Mouse (Mus musculus): ENCODE data around the gene Exoc4. TPM values are rescaled to one million over a fixed set of nuclear protein-coding genes. Genes with fewer than 3 reads are reported as not detected.

The Exoc4 gene
- total RNA-seq, 2 experiments from 2014 or later, result 37.7 to 38.8 TPM

DNA sequence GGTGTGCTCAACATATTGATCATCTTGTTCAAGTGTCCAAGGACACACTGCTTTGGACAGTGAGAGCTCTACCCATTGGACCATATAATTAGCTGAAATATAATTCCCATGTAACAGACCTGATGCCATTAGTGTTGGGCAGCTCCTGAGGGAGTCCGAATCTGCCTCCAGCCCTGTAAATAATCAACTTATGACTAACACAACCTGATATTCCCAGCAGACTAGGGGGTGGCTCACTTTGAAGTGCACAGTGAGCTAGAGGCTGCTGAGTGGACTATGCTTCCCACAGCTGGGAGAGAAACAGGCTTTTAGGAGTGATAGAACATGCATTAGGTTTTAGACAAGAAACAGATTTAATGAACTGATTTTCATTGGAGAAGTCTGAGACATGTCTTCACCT, 478.4 kb downstream of the Exoc4 start:
- DNase-seq (ENCODE audit: low spot score), result no peak
- intact Hi-C loops (cut with DNase I), result no loop called here

DNA sequence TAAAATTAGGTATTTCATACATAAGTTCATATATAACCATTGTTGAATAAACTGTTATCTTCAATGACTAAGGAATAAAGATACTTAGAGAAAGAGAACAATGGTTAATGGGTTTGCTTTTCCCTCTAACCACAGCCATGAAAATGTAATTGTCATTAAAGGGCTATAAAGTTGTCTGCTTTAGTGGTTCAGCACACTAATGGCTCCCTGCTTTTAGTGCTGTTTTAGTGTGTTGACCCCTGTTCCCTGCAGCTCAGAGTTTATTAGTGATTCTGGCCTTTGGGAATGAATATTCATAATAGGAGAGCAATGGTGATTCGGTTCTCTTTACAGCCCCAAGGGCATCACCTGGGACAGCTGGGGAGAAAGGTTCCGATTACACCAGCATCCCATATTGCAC, 483.3 kb downstream of the Exoc4 start:
- intact Hi-C loops (cut with DNase I), result no loop called here
- no peak for DNase-seq (ENCODE audit: low spot score)

DNA sequence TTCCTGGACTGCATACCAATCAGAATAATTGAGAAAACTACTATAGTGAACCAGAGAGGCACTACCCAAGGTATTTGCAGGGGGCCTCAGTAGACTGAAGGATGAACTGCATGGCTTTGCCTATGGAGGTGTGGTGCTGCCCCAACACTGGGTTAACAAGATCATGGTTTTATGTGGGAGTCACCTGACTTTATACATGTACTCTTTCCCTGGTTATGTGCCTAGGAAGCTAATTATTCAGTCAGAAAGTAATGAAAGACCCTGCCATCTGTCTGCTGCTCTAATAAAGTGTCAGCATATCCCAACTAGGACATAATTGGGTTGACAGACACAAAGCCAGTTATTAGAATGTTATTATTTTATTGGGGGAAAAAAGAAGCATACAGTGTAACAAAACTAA, 484.7 kb downstream of the Exoc4 start:
- intact Hi-C loops (cut with DNase I), result no loop called here
- DNase-seq (ENCODE audit: low spot score), result no peak

DNA sequence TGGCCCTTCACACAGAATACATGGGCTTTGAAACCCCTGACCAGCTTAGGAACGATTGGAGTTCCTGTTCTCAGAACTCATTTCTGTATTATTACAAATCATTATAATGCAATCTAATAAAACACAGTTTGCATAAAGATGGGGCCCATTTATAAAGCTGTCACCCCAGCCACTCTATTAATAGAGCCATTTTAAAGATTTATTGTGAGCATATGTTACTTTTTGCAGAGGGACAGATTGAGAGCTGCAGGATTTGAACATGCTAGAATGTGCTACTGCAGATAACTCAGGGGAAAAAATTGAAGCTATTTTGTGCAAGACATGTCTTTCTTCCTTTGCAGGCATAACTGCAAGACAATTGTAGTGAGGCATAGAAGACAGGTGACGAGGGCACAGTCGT, 485.1 kb downstream of the Exoc4 start:
- no peak for DNase-seq (ENCODE audit: low spot score)
- intact Hi-C loops (cut with DNase I), result no loop called here

DNA sequence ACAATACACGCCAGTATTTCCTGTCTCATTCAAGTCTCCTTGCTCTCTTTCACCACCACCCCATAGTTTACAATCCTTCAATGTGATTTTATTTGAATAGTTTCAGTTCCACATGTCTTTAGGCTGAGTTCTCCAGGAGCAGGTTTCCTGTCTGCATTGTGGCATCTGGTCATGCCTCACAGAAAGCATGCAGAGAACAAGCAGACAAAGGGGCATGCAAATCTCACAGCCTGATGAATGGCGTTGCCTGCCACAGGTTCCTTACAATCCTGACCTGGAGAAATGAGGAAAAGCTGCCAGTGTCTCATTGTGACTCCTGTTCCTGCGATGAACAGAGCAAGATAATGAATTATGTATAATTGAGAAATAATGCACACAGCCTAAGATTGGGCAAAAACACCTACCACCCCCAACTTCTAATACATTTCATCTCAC, 490.0 kb downstream of the Exoc4 start:
- DNase-seq (ENCODE audit: low spot score), result no peak
- intact Hi-C loops (cut with DNase I), result no loop called here

DNA sequence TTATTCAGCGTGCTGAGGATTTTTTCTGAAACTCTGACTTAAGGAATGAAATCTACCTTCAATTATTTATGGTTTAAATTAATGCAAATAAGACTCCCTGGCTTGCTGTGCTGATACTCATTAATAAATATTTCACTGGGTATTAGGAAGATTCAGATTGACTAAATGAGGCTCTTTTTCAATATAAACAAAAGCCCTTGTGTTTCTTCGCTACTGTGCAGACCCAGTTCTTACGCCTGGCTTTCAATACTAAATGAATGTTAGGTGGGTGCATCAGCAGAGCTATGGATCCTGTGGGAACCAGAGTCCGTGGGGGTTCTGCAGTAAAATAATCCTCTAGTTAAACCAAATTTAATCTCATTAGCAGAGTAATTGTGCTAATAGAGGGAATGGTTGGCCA, 490.4 kb downstream of the Exoc4 start:
- no peak for DNase-seq (ENCODE audit: low spot score)
- intact Hi-C loops (cut with DNase I), result no loop called here

DNA sequence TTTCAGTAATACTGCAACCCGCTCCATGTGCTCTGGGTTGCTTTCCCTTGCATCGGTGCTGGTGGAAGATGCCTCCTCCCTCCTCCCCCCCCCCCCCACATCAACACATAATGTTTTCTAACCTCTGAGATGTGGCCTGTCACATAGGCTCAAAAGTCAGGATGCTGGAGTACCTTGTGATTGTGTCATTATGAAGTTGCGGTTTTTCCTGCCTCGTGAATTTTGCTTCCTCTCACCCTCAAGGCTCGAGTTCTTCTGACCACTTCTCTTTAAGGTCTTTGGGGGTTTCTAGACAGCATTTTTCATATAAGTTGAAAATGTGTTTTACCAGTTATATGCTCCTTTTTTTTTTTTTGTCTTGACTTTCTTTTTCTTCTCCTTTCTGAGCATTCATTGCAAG, 507.1 kb downstream of the Exoc4 start:
- no peak for DNase-seq (ENCODE audit: low spot score)
- intact Hi-C loops (cut with DNase I), result no loop called here

DNA sequence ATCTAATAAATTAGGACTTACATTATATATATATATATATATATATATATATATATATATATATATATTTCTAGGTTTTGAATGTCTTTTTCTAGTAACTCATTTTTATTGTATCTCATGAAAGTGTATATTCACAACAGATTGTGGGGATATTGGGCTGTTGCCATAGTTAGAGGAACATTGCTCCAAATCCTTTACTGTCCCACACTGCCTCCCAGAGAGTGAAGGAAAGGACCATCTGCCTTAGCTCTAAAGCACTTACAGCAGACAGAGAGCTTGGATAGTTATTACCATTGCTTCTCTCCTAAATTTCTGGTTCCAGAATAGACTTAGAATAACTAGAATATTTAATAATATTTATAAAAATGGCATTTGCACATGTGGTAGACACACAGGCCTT, 512.7 kb downstream of the Exoc4 start:
- DNase-seq (ENCODE audit: low spot score), result no peak
- intact Hi-C loops (cut with DNase I), result no loop called here

DNA sequence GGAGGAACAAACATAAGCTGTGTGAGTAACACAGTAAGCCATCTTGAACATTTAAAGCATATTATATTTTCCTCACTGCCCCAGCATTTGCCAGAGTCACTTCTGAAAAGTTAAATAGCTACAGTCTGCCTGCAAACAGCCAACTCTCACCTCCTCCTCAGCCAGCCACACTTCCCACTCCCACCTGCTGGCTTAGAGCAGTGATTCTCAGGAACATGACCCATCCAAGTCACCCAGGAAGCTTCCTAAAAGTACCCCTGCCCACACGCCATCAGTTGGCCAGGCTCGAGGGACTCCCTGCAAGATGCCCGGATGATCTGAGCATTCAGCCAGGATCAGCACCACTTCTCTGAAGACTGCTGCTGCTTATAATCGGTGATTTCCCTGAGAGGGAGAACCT, 514.4 kb downstream of the Exoc4 start:
- intact Hi-C loops (cut with DNase I), result no loop called here
- DNase-seq (ENCODE audit: low spot score), result no peak

DNA sequence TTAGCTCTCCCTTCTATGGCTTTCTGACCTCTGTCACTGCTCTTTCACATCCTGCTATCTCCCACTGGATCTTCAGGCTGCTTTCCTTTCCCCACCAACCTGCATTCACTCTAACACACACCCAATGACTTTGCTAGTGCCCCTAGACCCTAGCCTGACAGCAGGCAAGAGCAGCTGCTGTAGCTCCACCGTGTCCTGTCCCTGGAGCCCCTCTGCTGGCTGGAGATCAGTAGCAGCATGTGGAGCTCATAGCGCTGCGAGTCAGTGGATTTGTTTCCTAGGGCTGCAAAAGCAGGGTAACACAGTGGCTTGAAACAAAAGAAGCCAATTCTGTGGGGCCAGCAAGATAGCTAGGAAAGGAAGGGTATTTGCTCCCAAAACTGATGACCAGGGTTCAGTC, 515.1 kb downstream of the Exoc4 start:
- intact Hi-C loops (cut with DNase I), result no loop called here
- no peak for DNase-seq (ENCODE audit: low spot score)

DNA sequence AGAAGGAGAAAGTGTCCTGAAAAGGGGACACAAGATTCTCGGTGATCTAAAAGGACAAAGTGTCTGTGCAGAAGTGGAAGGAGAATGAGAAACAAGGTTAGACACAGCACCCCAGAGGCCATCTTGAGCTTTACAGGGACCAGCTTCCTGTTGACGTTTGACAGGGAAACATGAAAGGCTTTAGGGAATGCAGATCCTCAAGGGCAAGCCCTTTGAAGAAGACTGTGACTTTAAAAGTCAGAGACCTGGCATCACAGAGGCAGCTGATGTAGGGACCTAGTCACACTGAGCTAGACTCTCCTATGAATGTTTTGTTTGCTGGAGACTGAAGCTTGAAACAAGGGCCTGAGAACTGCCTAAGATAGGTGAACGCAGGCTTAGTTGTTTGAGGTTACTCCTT, 520.4 kb downstream of the Exoc4 start:
- DNase-seq (ENCODE audit: low spot score), result no peak
- intact Hi-C loops (cut with DNase I), result no loop called here

DNA sequence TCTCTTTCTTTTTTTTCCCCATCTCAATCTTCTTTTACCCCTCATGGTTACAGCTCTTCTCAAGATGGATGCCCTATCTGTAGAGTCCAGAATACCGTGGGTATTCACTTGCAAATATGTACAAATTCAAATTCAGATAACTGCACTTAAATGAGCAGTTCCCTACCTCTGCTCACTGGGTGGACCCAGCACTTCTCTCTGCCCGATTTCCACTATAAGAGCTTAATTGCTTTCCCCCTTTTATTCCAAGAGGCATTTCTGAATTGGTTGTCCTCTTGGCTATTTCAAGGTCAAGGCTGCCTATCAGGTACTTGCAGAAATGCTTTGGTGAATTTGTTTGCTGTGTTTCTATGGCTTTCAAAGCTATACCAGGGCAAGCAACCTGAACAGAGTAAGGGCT, 521.1 kb downstream of the Exoc4 start:
- no peak for DNase-seq (ENCODE audit: low spot score)
- intact Hi-C loops (cut with DNase I), result no loop called here

DNA sequence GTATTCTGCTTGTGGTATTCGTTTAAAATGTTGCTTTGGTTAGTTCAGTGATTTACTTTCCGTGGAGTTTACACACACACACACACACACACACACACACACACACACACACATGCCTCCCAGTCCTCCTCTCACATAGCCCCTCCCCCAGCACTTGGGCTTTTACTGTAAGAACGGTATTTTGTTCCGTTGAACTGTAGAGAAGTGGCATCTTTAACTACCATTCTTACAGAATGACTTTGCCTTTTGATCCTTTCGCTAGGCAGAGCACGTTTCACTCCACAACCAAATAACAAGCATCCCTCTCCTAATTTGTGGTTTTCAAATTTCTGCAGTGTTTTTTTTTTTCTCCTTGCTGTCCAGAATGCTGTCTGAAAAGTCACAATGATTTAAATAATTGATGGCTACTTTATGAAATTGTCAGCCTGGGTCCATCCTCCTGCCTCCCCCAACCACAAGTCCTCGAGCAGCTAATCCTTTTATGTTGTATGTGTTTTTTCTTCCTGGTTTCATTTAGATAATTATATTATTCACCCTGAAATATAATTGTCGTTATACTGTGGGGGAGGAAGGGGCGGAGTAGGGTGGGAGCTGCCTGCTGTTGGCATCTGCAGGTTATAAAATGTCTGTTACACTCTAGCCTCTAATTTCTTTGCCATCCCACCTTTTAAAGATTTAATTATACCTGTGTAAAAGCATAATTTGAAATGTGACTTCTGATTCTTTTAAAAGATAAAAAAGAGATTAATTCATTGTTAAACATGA, 523.8 kb downstream of the Exoc4 start:
- intact Hi-C loops (cut with DNase I), result no loop called here
- DNase-seq (ENCODE audit: low spot score), result no peak

DNA sequence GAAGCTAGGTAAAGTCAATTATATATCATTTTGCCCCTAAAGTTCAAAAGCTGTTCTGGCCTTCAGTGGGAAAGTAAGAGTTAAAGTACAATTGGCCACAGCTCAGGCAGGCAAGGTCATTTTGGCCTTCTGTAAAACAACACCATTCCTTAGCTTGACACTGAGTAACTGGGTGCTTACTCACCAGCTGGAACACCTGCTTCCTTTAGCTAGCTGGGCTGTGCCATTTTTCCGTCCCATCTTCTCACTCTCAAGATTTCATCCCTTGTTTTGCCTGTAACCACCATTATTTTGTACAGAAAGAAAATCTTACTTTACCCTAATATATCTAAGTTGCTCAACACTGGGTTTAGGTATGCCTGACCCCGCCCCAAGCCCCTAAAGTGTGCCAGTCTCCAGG, 543.7 kb downstream of the Exoc4 start:
- no peak for DNase-seq (ENCODE audit: low spot score)
- intact Hi-C loops (cut with DNase I), result no loop called here

DNA sequence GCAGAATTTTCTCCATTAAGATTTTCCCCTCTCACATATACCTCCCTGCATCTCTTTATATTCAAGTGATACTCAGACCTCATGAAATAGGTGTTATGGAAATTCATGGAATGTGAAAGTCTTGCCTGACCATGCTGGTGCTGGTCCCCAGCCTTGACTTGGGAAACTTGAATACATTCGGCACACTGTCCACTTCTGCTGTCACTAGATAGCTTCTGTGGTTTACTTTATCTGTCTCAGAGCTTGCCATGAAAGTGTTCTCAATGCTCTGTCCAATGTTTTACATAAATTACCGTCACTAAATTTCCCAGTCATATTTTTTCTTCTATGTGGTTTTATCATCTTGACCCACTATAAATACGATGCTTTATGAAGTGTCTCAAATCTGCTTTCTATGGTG, 552.4 kb downstream of the Exoc4 start:
- intact Hi-C loops (cut with DNase I), result no loop called here
- no peak for DNase-seq (ENCODE audit: low spot score)

DNA sequence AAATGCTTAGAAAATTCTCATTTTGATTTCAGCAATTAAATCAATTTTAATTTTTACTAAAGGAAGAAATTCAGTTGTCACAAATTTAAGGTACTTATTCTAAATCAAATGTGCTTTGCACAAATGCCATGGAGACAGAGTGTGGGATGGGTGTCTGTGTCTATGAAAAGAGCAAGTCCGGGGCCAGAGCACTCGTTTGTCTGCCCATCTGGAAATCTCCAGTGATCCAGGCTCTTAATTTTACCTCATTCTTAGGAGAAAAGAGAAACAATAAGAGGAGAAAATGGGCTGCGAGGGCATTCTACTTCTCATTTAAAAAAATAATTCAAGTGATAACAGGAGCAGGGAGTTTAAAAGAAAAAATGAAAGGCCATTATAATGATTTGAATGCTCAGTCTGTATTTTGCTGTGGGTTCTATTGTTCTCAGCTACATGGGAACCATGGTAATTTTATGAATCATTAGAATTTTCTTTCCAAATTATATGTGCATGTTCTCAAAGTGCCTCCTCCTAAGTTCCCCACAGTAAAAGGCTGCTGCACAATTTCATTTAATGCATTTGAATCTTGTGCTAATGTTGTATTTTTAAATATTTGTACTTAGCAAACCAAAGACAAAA, 554.7 kb downstream of the Exoc4 start:
- no peak for DNase-seq (ENCODE audit: low spot score)
- intact Hi-C loops (cut with DNase I), result no loop called here

DNA sequence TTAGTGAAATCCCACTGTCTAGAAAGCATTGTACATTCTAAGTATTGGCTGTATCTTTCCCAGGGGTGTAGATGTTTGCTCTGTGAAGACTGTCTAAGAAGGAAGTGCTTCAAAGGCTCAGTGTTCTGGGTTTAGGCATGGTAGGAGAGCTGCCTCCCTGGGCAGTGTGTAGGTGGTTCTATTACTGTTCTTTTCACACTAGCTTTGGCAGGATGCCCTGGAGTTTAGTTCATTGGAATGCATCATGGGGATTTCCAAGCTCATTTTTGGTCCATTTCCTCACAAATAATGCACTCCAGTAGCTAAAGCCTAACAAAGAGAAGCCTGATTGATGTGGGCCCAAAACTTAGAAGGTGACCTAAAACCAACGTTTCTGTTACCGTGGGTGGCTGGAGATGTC, 555.9 kb downstream of the Exoc4 start:
- intact Hi-C loops (cut with DNase I), result no loop called here
- no peak for DNase-seq (ENCODE audit: low spot score)

DNA sequence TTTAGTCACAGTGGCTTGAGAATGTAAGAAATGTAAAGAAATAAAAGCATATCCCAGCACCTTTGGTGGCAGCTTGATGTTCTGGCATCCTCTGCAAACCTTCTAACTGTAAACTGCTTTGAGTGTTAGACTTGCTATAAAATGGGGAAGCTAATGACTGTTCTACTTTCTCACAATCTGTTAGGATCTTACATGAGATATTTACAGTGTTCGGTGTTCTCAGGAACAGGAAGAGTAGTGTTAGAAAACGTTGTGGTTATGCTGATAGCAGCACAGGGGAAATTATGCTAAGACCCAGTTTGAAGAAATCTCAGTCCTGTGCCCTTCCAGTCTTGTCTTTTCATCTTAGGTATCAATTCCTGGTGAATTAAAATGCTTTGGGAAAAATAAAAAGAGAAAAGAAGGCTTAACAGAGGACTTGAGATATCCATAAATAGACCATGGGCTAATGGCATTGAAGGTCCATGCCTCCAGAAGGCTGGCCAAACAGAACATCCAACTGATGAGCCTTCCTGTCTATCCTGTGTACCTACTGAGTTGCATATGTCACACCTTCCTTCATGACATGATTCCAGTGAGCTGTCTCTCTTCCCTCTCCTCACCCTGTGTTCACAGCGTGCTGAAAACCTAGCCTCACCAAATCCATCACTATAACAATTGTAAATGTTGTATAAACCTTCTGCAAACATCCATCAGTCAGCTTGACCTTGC, 557.3 kb downstream of the Exoc4 start:
- DNase-seq (ENCODE audit: low spot score), result no peak
- intact Hi-C loops (cut with DNase I), result no loop called here

DNA sequence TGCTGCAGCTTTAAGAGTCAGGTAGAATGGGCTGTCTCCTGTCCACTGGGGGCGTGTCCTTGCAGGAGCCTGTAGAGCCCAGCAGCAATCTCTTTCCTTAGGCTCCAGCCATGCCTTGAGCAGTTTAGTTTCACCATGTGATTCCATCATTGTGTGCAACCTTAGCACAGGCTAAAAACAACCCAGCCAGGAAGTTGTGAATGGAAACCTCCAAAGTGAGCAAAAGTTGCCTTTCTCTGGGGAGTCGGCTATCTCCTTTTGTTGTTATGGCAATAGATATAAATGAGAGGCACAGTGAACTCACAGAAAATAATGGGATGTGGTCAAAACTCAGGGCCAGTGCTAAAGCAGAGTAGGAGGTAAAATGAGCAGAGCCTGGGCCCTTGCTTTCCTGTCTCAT, 565.5 kb downstream of the Exoc4 start:
- intact Hi-C loops (cut with DNase I), result no loop called here
- no peak for DNase-seq (ENCODE audit: low spot score)

DNA sequence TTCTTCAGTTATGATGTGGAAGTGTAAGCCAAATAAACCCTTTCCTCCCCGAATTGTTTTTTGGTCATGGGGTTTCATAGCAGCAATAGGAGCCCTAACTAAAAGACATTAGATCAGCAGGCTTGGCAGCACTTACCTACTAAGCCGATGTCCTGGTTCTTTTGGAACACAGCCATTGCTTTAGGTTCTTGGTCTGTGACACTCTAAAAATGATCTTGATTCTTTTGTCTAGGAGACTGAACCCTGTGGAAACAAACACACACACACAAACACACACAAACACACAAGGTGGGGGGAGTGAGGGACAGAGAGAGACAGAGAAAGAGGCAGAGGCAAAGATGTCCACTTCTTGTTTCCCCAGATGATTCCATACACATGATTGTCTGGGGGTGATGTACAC, 574.3 kb downstream of the Exoc4 start:
- intact Hi-C loops (cut with DNase I), result no loop called here
- DNase-seq (ENCODE audit: low spot score), result no peak

DNA sequence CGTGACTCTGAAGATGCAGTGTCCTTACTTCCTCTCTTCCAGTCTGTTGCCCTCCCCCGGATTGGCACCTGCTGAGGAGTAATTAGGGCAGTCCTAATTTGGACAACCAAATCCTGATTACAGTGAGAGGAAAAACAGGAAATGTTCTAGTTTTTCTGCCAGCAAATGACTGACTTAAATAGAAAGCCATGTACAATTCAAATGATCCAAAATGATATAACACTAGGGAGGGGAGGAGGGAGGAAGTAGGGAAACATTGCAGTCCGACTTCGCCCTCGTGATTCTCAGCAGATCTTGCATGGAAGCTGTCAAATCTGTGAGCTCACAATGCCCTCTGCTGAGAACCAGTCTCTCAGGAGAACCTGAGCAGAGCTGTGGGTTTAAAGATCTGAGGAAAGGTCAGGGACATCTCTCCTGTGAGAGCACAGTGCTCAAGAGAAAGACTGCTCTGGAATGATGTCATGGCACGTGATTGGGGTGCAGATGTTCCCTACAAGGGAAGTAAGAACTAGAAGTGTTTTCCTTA, 575.0 kb downstream of the Exoc4 start:
- intact Hi-C loops (cut with DNase I), result no loop called here

More for the DNA sequence above, 575.0 kb downstream of the Exoc4 start:
- DNase-seq (ENCODE audit: low spot score), result peak; percentile 18
